Mouse (Mus musculus) retina, embryonic 14.5 days (tissue): ENCODE measurements around the gene Wfdc18.

ENCODE experiments used
- DNase-seq: peaks from one replicate; pipeline ENCODE4 v3.0.0-alpha.2; 2015; ENCODE audit warnings: low spot score

The Wfdc18 gene

DNA sequence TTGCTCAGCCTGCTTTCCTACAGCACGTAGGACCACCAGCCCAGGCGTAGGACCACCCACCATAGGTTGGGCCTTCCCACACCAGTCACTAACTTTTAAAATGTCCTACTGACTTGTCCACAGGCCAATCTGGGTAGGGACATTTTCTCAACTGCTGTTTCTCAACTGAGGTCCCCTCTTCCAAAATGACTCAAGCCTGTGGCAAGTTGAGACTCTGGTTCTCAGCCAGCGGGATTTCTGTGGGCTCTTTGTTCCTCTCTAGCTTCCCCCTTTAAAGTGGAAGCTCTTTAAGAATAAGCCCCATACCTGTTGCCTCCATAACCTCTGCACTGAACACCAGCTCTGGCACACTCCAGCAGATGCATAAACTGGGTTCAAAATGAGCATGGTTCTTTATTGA lies 34.7 kb downstream of the Wfdc18 start:
- no peak for DNase-seq

DNA sequence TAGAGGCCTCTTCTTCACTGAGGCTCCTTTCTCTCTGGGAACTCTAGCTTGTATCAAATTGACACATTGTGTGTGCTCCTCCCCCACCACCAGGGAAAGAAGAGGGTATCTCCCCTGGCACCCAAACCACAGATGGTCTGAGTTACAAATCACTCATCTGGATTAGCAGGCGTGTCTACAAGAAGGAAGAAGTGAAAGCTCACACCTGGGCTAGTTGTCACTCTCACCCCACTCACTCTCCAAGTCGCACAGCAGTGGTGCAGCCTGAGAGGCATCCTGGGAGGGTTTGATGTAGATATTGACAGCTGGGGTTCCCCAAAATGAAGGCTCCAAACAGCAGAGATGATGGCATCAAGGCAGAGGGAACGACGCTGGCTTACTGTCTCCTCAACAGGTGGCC lies 37.3 kb downstream of the Wfdc18 start:
- DNase-seq, result no peak

DNA sequence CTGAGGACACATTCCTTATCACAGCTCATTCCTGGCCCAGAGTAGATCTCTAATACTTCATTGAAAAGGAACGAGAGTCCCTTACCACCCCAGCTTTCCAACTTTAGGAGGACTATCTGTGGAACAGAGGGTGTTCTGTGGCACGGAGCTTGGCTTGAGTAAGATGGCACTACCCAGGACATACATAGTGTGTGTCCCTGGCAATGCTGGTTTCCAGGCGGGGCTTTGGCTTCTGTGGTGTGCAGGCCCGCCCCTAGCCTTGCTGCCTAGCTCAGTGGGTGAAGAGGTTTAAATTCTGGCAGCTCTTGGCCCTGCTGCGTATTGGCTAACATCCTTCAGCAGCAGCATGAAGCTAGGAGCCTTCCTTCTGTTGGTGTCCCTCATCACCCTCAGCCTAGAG lies 37.9 kb downstream of the Wfdc18 start, which contains the start of gene Wfdc21:
TSS of gene Wfdc21 (plus strand) at position 260 of the 400 bp plus-strand sequence.
- DNase-seq, result no peak

DNA sequence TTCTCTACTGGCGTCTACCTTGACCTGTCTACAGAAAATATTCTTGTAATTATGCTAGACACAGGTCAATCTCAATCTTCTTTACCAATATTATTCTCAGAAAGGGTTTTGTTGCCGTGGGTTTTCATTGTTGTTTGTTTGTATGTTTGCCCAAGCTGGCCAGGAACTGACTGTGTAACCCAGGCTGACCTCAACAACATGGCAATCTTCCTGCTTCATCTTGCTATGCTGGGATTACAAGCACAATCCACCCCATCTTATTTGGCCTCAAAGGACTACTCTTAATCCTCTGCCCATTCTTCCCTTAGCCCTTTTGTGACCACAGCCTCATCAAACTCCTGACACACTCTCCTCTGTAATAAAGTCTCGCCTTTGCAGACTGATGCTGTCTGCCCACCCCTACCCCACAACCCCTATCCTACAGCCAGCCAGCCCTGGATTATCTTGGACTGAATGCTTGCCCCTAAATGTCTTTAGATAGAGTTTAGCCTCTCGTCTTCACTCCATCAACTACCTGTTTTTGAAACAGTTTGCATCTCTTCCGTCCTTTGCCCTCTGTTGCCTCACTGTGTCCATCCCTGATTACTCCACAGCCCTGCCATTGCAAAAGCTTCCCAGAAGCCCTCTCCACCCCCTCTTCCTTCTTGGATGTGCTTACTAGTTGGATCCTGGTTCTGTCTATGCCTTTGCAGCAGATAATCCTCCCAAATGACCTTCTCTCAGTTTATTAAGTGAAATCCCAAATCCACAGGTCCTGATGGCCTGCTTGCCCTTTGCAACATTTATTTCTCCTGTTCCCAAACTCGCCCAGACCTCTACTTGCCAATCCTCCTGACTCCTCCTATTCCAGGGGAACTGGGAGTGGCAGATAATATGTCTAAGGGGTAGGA lies 38.8 kb downstream of the Wfdc18 start:
- no peak for DNase-seq

DNA sequence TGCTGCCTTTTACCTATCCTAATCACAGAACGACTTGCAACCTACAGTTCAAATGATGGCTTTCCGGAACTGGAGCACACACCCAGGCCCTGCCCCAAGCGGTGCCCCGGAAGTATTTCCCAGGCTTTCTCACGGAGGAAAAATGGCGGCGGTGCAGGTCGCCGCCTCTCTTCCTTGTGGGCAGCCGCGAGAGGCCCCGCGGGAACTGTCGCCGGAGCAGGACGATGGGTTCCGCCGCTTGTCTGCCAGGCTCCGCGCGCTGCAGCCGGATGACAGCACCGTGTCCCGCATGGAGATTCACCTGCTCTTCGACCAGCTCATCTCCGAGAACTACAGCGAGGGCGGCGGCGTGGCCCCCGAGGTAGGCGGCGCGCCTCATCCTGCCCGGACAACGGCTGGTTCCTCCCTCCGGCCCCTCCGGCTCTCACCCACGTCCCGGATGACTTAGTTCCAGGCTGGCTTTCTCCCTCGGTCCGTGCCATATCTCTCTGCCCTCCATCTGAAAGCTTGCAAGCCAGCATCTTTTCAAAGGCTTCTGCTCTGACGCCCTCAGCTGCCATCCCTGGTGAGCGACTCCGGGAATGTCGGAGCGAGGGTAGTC lies 44.9 kb downstream of the Wfdc18 start, which contains the start of gene Heatr6:
TSS of gene Heatr6 (plus strand) at position 116 of the 601 bp plus-strand sequence.
- DNase-seq, result peak; percentile 94

DNA sequence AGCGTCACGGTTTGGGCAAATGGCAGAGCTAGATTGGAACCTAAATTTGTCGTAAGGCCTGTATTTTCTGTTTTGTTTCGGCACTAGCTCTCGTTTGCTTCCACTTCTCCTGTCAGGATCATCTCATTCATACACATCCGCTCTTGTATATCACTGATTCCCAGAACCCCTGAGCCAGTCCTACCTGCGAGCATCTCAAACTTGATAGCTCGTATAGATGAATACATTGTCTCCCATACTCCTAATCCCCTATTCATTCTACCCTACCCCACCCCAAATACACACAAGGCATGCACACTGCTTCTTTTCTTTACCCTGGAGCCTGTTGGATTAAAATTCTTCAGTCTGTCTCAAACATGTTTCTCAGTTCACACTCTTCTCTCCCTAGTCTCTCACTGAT lies 45.4 kb downstream of the Wfdc18 start:
- DNase-seq, result no peak
